Mouse (Mus musculus) E14TG2a.4 (cell line): ENCODE results near the gene Ftl1-ps1.

Source experiments
- H3K27me3 ChIP-seq: 2 replicates; pipeline ENCODE4 v1.6.1; 2014; ENCODE audit warnings: low read length, control low read depth; ENCODE audit not compliant: insufficient read depth
- H3K36me3 ChIP-seq: 2 replicates; pipeline ENCODE4 v1.6.1; 2014; ENCODE audit warnings: low read length, control low read depth; ENCODE audit not compliant: insufficient read depth
- H3K4me1 ChIP-seq: replicated peaks from 2 replicates; pipeline ENCODE4 v1.6.1; 2014; ENCODE audit warnings: low read depth, low read length, control low read depth
- H3K4me3 ChIP-seq: replicated peaks from 2 replicates; pipeline ENCODE4 v1.5.1; 2014; ENCODE audit warnings: mild to moderate bottlenecking, low read length
- H3K9me3 ChIP-seq: 2 replicates; pipeline ENCODE4 v1.6.1; 2014; ENCODE audit warnings: low read length, control low read depth
- CTCF ChIP-seq: conservative IDR thresholded peaks from 2 replicates; pipeline ENCODE4 v1.5.1; 2014; ENCODE audit warnings: low read length
- NANOG ChIP-seq: IDR thresholded peaks from 2 replicates; pipeline ENCODE4 v1.6.1; 2014; ENCODE audit warnings: borderline replicate concordance, low read length, mixed read lengths
- POU5F1 ChIP-seq: IDR thresholded peaks from 2 replicates; pipeline ENCODE4 v1.6.1; 2014; ENCODE audit warnings: low read length, borderline replicate concordance

Gene Ftl1-ps1

GRCm38 (mm10) chr13:74399298-74399839, at the start of gene Ftl1-ps1:
Ftl1-ps1 (plus strand) TSS chr13:74399694.
- TF ChIP-seq NANOG = peak; percentile 88
- no peak for TF ChIP-seq CTCF
- peak; percentile 49; the same call in 1 of the 2 replicates for TF ChIP-seq POU5F1
- H3K36me3 ChIP-seq = no peaks in the 10 kb centered on the region

GRCm38 (mm10) chr13:74350435-74350906, 49.0 kb upstream of the Ftl1-ps1 start:
- peaks cover 15% of the 10 kb centered on the region for H3K4me1 ChIP-seq
- TF ChIP-seq NANOG (no peak), POU5F1 (no peak), CTCF (no peak)
- H3K9me3 ChIP-seq = no peaks in the 10 kb centered on the region
- H3K27me3 ChIP-seq = no peaks in the 10 kb centered on the region
- peaks cover 32% of the 10 kb centered on the region for H3K36me3 ChIP-seq
- H3K4me3 ChIP-seq = peak overlapping the region; percentile 89

More at GRCm38 (mm10) chr13:74399298-74399839, at the start of gene Ftl1-ps1:
- Histone ChIP-seq H3K27me3 (peaks cover 12% of the 10 kb centered on the region), H3K9me3 (no peaks in the 10 kb centered on the region), H3K4me3 (peak within 1 kb of the TSS; percentile 76), H3K4me1 (peaks cover 26% of the 10 kb centered on the region)

- H3K36me3 ChIP-seq = peaks cover 78% of the 10 kb centered on the region
- TF ChIP-seq NANOG (no peak), POU5F1 (no peak), CTCF (no peak)
- no peaks in the 10 kb centered on the region for H3K27me3 ChIP-seq
- no peaks in the 10 kb centered on the region for H3K9me3 ChIP-seq
- H3K4me1 ChIP-seq = no peaks in the 10 kb centered on the region
- no peak overlapping the region for H3K4me3 ChIP-seq
Measured at GRCm38 (mm10) chr13:74356491-74356890, 43.0 kb upstream of the Ftl1-ps1 start.

GRCm38 (mm10) chr13:74362218-74362617, 37.3 kb upstream of the Ftl1-ps1 start:
- no peaks in the 10 kb centered on the region for H3K27me3 ChIP-seq
- peaks cover 3% of the 10 kb centered on the region for H3K4me1 ChIP-seq
- H3K9me3 ChIP-seq = no peaks in the 10 kb centered on the region
- TF ChIP-seq POU5F1 (no peak), NANOG (no peak)
- H3K4me3 ChIP-seq = no peak overlapping the region
- peaks cover 34% of the 10 kb centered on the region for H3K36me3 ChIP-seq

- peaks cover 28% of the 10 kb centered on the region for H3K36me3 ChIP-seq
- no peaks in the 10 kb centered on the region for H3K9me3 ChIP-seq
- no peak overlapping the region for H3K4me3 ChIP-seq
- no peak for TF ChIP-seq POU5F1
- no peak for TF ChIP-seq NANOG
- TF ChIP-seq CTCF = no peak
- no peaks in the 10 kb centered on the region for H3K27me3 ChIP-seq
- peaks cover 11% of the 10 kb centered on the region for H3K4me1 ChIP-seq
Measured at GRCm38 (mm10) chr13:74363176-74363858, 36.2 kb upstream of the Ftl1-ps1 start.

GRCm38 (mm10) chr13:74363859-74364235, 35.6 kb upstream of the Ftl1-ps1 start, which contains the start of gene Lrrc14b:
Lrrc14b (minus strand) TSS chr13:74364005.
- Histone ChIP-seq H3K36me3 (peaks cover 23% of the 10 kb centered on the region), H3K9me3 (no peaks in the 10 kb centered on the region), H3K4me3 (no peak within 1 kb of the TSS), H3K4me1 (peaks cover 11% of the 10 kb centered on the region), H3K27me3 (no peaks in the 10 kb centered on the region)
- TF ChIP-seq POU5F1 (no peak), CTCF (no peak), NANOG (no peak)

GRCm38 (mm10) chr13:74381533-74382276, 17.8 kb upstream of the Ftl1-ps1 start:
- H3K36me3 ChIP-seq = peaks cover 8% of the 10 kb centered on the region; the same call in 1 of the 2 replicates
- H3K4me1 ChIP-seq = peaks cover 5% of the 10 kb centered on the region
- peaks cover 6% of the 10 kb centered on the region; the same call in 1 of the 2 replicates for H3K9me3 ChIP-seq
- no peak overlapping the region for H3K4me3 ChIP-seq
- no peaks in the 10 kb centered on the region for H3K27me3 ChIP-seq
- TF ChIP-seq POU5F1 (no peak), NANOG (no peak)

GRCm38 (mm10) chr13:74382289-74382688, 17.2 kb upstream of the Ftl1-ps1 start:
- Histone ChIP-seq H3K9me3 (peaks cover 6% of the 10 kb centered on the region; the same call in 1 of the 2 replicates), H3K36me3 (0 out of 2 replicates have a peak, but pooled peaks cover 3% of the 10 kb centered on the region), H3K27me3 (no peaks in the 10 kb centered on the region), H3K4me3 (no peak overlapping the region), H3K4me1 (peaks cover 5% of the 10 kb centered on the region)
- no peak for TF ChIP-seq CTCF
- TF ChIP-seq NANOG = no peak
- no peak for TF ChIP-seq POU5F1

GRCm38 (mm10) chr13:74389730-74390129, 9.8 kb upstream of the Ftl1-ps1 start:
- no peak for TF ChIP-seq POU5F1
- TF ChIP-seq CTCF = no peak; the same call in 1 of the 2 replicates
- no peak for TF ChIP-seq NANOG
- H3K9me3 ChIP-seq = peaks cover 2% of the 10 kb centered on the region; the same call in 1 of the 2 replicates
- H3K27me3 ChIP-seq = 0 out of 2 replicates have a peak, but pooled peaks cover 1% of the 10 kb centered on the region
- H3K36me3 ChIP-seq = no peaks in the 10 kb centered on the region
- H3K4me3 ChIP-seq = peak overlapping the region; percentile 87
- H3K4me1 ChIP-seq = peaks cover 9% of the 10 kb centered on the region
